16 mouse cellular contexts compared by ENCODE assay signal in genomic region chr16:44625871-44626293, GRCm38 (mm10).
DNase-seq lines count a peak whose midpoint lies in the region; ATAC-seq and TF ChIP-seq lines count a peak whose summit lies in the region.
"Had no signal": no experiment of that assay in that cellular context is flagged by ENCODE, and none has a peak within 500 bp of the region (broad histone marks: within the 10 kb centered on the region; RNA-seq: fewer than 3 reads in every experiment).

No protein-coding gene starts in this region.

- H3K27ac ChIP-seq in kidney, postnatal 0 days = peak overlapping the region; percentile 50
- H3K27ac ChIP-seq in testis, adult 2 months (ENCODE audit: control insufficient read depth, insufficient read depth, low read depth, low read length) = peak overlapping the region; percentile 77
- peak overlapping the region; percentile 35; the same call in 1 of the 2 replicates for H3K27ac ChIP-seq in limb, embryonic 12.5 days
- no peak overlapping the region for H3K27ac ChIP-seq in heart, embryonic 11.5 days (ENCODE audit: low read depth, low read length)
- H3K27ac ChIP-seq: left cerebral cortex, adult 2 months; limb, embryonic 15.5 days had no signal

- ATAC-seq in kidney, postnatal 0 days (replicated peaks; ENCODE audit: low FRiP score, low read depth) = 0 out of 2 replicates have a peak, but pooled peaks have one; percentile 6
- ATAC-seq in limb, embryonic 12.5 days (ENCODE audit: insufficient number of reproducible peaks, insufficient read depth, low FRiP score, low TSS enrichment, low read depth) = no peak
- ATAC-seq in heart, embryonic 11.5 days (replicated peaks; ENCODE audit: insufficient number of reproducible peaks, low FRiP score, low TSS enrichment) = no peak
- ATAC-seq: hindbrain, embryonic 16.5 days had no signal

- DNase-seq in kidney, postnatal 0 days (ENCODE audit: low spot score) = peak; percentile 85
- DNase-seq in kidney, postnatal 36 days = no peak
- DNase-seq in testis, postnatal 10 days (ENCODE audit: low spot score) = no peak
- DNase-seq in frontal cortex, adult 2 months (ENCODE audit: extremely low spot score in 1 of 2, low spot score in 1 of 2) = no peak
- DNase-seq: cerebellum, postnatal 36 days; heart, adult 18-20 months; heart, postnatal 10 days; midbrain, embryonic 14.5 days; thymus, adult 18-20 months had no signal

- H3K4me3 ChIP-seq in kidney, postnatal 0 days (replicated peaks; ENCODE audit: low read depth, low read length) = no peak overlapping the region
- H3K4me3 ChIP-seq in testis, adult 2 months (ENCODE audit: control insufficient read depth, low read depth, low read length) = no peak overlapping the region
- no peak overlapping the region for H3K4me3 ChIP-seq in limb, embryonic 12.5 days (replicated peaks)
- H3K4me3 ChIP-seq in heart, embryonic 11.5 days (ENCODE audit: low read depth, low read length) = no peak overlapping the region
- H3K4me3 ChIP-seq: left cerebral cortex, adult 2 months; limb, embryonic 15.5 days had no signal

- no peak overlapping the region for H3K4me2 ChIP-seq in kidney, postnatal 0 days (ENCODE audit: low read length)
- no peak overlapping the region for H3K4me2 ChIP-seq in limb, embryonic 12.5 days
- no peak overlapping the region for H3K4me2 ChIP-seq in heart, embryonic 11.5 days
- H3K4me2 ChIP-seq: limb, embryonic 15.5 days had no signal

- 21% methylated on average over 3 of the region's 3 CpGs for WGBS in kidney, postnatal 0 days
- 51% methylated on average over 3 of the region's 3 CpGs for WGBS in limb, embryonic 12.5 days
- WGBS in heart, embryonic 11.5 days (ENCODE audit: insufficient replicate concordance) = 79% methylated on average over 3 of the region's 3 CpGs

- TF ChIP-seq CTCF in kidney, postnatal 0 days (IDR thresholded peaks at IDR 0.05; ENCODE audit: low read depth) = no peak
- TF ChIP-seq CTCF in testis, adult 2 months (IDR thresholded peaks at IDR 0.05; ENCODE audit: control insufficient read depth, insufficient read depth, insufficient replicate concordance, low read depth, low read length) = no peak

- H3K9ac ChIP-seq in kidney, postnatal 0 days (ENCODE audit: low read depth, low read length) = no peak overlapping the region
- no peak overlapping the region for H3K9ac ChIP-seq in limb, embryonic 12.5 days (replicated peaks)
- H3K9ac ChIP-seq in heart, embryonic 11.5 days (ENCODE audit: low read depth, low read length) = no peak overlapping the region
- H3K9ac ChIP-seq: limb, embryonic 15.5 days had no signal

- no peaks in the 10 kb centered on the region for H3K27me3 ChIP-seq in kidney, postnatal 0 days (ENCODE audit: insufficient read depth, low read length)
- H3K27me3 ChIP-seq in testis, adult 2 months (ENCODE audit: control insufficient read depth, insufficient read depth, low read length) = no peaks in the 10 kb centered on the region
- H3K27me3 ChIP-seq in limb, embryonic 12.5 days = no peaks in the 10 kb centered on the region
- no peaks in the 10 kb centered on the region for H3K27me3 ChIP-seq in heart, embryonic 11.5 days (ENCODE audit: control insufficient read depth, insufficient read depth, low read length)
- H3K27me3 ChIP-seq: CH12.LX; limb, embryonic 15.5 days had no signal

- H3K36me3 ChIP-seq in kidney, postnatal 0 days (ENCODE audit: insufficient read depth, low read length) = no peaks in the 10 kb centered on the region
- H3K36me3 ChIP-seq in testis, adult 2 months (ENCODE audit: control insufficient read depth, insufficient read depth, low read length) = no peaks in the 10 kb centered on the region
- no peaks in the 10 kb centered on the region for H3K36me3 ChIP-seq in limb, embryonic 12.5 days
- no peaks in the 10 kb centered on the region for H3K36me3 ChIP-seq in heart, embryonic 11.5 days (ENCODE audit: control insufficient read depth, insufficient read depth, low read length)
- H3K36me3 ChIP-seq: limb, embryonic 15.5 days had no signal

- H3K9me3 ChIP-seq in kidney, postnatal 0 days (replicated peaks; ENCODE audit: low read length) = no peaks in the 10 kb centered on the region
- H3K9me3 ChIP-seq in limb, embryonic 12.5 days = no peaks in the 10 kb centered on the region
- no peaks in the 10 kb centered on the region for H3K9me3 ChIP-seq in heart, embryonic 11.5 days (replicated peaks; ENCODE audit: control insufficient read depth, low read length)
- H3K9me3 ChIP-seq: limb, embryonic 15.5 days had no signal

- TF ChIP-seq POLR2A in testis, adult 2 months (IDR thresholded peaks at IDR 0.05; ENCODE audit: control insufficient read depth, low read depth, low read length) = no peak

- 0 out of 2 replicates have a peak, but pooled peaks cover 7% of the 10 kb centered on the region for H3K4me1 ChIP-seq in kidney, postnatal 0 days (replicated peaks; ENCODE audit: insufficient read depth, low read length)
- H3K4me1 ChIP-seq in testis, adult 2 months (ENCODE audit: control insufficient read depth, insufficient read depth, low read length) = peaks cover 8% of the 10 kb centered on the region
- H3K4me1 ChIP-seq in limb, embryonic 12.5 days (replicated peaks) = peaks cover 25% of the 10 kb centered on the region
- no peaks in the 10 kb centered on the region for H3K4me1 ChIP-seq in heart, embryonic 11.5 days (ENCODE audit: control insufficient read depth, insufficient read depth, low read length)
